Mouse (Mus musculus): Measurements from ENCODE around the gene Olfr1367. TPM values are rescaled to one million over a fixed set of nuclear protein-coding genes. Genes with fewer than 3 reads are reported as not detected.

The Olfr1367 gene
- not detected in 2 replicates for polyA plus RNA-seq (2015; fragmentation: Nextera tagmentation; extraction: Ambion mirVana)

DNA sequence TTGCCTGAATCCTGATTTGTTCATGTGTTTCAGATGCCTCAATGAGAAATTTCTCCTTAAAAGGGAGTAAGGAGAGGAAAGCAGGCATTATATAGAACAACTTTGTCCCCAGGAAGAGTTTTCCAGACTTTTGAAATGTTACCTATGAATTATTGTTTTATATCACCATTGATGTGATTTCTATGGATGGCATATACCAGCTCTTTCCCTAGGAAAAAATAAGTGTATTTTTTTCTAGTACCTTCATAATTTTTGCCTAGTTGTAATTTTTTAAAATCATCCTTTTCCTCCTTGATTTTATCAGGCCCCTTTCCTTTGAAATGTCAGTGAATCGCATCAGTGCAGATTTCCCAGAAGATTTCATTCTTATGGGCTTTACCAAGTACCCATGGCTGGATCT is at the start of gene Olfr1367:
Olfr1367 (plus strand) TSS at position 301 of the 400 bp plus-strand sequence.
- Histone ChIP-seq H3K27ac (ENCODE audit: low read length) (no peak within 1 kb of the TSS), H3K4me3 (ENCODE audit: low read depth, low read length) (no peak within 1 kb of the TSS)

DNA sequence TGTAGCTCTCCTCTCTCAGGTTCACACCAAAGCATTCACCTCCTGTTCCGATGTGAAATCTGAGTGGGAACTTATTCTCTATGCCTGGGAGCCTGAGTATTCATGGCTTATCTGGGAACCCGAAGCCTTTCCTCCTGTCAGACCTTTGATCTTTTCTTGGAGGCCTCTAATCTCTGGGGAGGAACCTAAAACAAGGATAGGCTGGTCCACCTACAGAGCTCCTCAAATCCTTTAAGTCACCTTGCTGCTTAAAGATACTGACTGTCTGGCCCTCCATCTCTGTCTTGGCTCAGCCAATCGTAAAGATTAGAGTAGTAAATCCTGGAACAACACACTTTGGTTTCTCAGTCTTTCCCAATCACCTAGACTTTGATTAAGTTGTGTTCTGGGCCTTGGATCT is 48.2 kb upstream of the Olfr1367 start:
- Histone ChIP-seq H3K9ac (ENCODE audit: low read depth, low read length) (no peak overlapping the region), H3K36me3 (ENCODE audit: control insufficient read depth, insufficient read depth) (no peaks in the 10 kb centered on the region), H3K9me3 (replicated peaks; ENCODE audit: control insufficient read depth, low read length) (no peaks in the 10 kb centered on the region), H3K4me1 (ENCODE audit: control insufficient read depth, low read depth, low read length) (no peaks in the 10 kb centered on the region), H3K4me2 (ENCODE audit: low read depth, low read length) (no peak overlapping the region), H3K4me3 (ENCODE audit: low read depth, low read length) (no peak overlapping the region), H3K27ac (ENCODE audit: low read length) (no peak overlapping the region), H3K27me3 (ENCODE audit: control insufficient read depth, insufficient read depth, low read depth, low read length) (no peaks in the 10 kb centered on the region)
- ATAC-seq (ENCODE audit: low read depth) = no peak
- 28% methylated on average over 3 of the region's 3 CpGs for WGBS (ENCODE audit: insufficient replicate concordance)

More for the DNA sequence above, at the start of gene Olfr1367:
- no peaks in the 10 kb centered on the region for H3K4me1 ChIP-seq (ENCODE audit: control insufficient read depth, low read depth, low read length)
- no peak for ATAC-seq (ENCODE audit: low read depth)
- H3K36me3 ChIP-seq (ENCODE audit: control insufficient read depth, insufficient read depth) = no peaks in the 10 kb centered on the region
- H3K27me3 ChIP-seq (ENCODE audit: control insufficient read depth, insufficient read depth, low read depth, low read length) = no peaks in the 10 kb centered on the region
- no peaks in the 10 kb centered on the region for H3K9me3 ChIP-seq (replicated peaks; ENCODE audit: control insufficient read depth, low read length)
- no peak within 1 kb of the TSS for H3K9ac ChIP-seq (ENCODE audit: low read depth, low read length)
- 38% methylated on average over 1 of the region's 1 CpGs for WGBS (ENCODE audit: insufficient replicate concordance)
- H3K4me2 ChIP-seq (ENCODE audit: low read depth, low read length) = no peak within 1 kb of the TSS

DNA sequence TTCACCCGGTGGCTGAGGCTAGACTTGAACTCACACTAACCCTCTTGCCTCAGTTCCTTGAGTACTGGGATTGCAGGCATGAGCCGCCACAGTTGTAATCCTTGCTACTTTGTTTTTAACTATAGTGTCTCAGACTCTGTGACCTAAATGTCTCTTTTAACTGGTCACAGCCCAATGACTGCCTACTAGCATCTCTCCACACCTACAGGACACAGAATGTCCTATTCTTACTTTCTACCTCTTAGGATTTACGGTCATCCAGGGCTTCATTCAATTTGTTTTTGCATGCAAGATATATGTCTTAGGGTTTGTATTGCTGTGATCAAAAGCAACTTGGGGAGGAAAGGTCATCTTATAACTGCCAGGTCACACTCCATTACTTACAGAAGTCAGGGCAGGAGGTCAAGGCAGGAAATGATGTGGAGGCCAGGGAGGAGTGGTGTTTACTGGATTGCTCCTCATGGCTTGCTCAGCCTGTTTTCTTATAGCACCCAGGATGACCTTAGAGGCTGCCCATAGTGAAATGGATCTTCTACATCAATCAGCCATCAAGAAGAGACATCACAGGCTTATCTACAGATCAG is 42.1 kb upstream of the Olfr1367 start:
- H3K27ac ChIP-seq (ENCODE audit: low read length) = no peak overlapping the region
- 61% methylated on average over 3 of the region's 3 CpGs for WGBS (ENCODE audit: insufficient replicate concordance)
- ATAC-seq (ENCODE audit: low read depth) = no peak
- no peaks in the 10 kb centered on the region for H3K36me3 ChIP-seq (ENCODE audit: control insufficient read depth, insufficient read depth)
- no peak overlapping the region for H3K4me2 ChIP-seq (ENCODE audit: low read depth, low read length)
- H3K9ac ChIP-seq (ENCODE audit: low read depth, low read length) = no peak overlapping the region
- H3K9me3 ChIP-seq (replicated peaks; ENCODE audit: control insufficient read depth, low read length) = no peaks in the 10 kb centered on the region
- no peak overlapping the region for H3K4me3 ChIP-seq (ENCODE audit: low read depth, low read length)
- H3K27me3 ChIP-seq (ENCODE audit: control insufficient read depth, insufficient read depth, low read depth, low read length) = no peaks in the 10 kb centered on the region
- no peaks in the 10 kb centered on the region for H3K4me1 ChIP-seq (ENCODE audit: control insufficient read depth, low read depth, low read length)

DNA sequence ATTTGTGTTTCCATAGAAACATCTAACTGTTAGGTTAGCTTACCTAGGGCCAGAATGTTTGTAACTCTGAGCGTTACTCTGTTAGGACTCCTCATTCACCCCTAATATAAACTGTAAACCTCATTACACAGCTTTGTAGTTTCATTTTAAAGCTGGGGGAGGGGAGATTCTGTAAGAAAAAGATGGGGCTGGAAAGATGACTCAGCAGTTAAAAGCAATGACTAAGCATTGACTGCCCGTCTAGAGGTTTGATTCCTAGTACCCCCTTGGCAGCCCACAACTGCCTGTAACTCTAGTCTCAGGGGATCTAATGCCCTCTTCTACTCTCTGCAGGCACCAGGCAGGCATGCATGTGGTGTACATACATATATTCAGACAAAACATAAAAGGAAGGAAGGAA is 36.9 kb upstream of the Olfr1367 start:
- no peaks in the 10 kb centered on the region for H3K9me3 ChIP-seq (replicated peaks; ENCODE audit: control insufficient read depth, low read length)
- no peak overlapping the region for H3K4me3 ChIP-seq (ENCODE audit: low read depth, low read length)
- ATAC-seq (ENCODE audit: low read depth) = no peak
- H3K36me3 ChIP-seq (ENCODE audit: control insufficient read depth, insufficient read depth) = no peaks in the 10 kb centered on the region
- no peak overlapping the region for H3K27ac ChIP-seq (ENCODE audit: low read length)
- H3K4me2 ChIP-seq (ENCODE audit: low read depth, low read length) = no peak overlapping the region
- 30% methylated on average over 2 of the region's 2 CpGs for WGBS (ENCODE audit: insufficient replicate concordance)
- no peaks in the 10 kb centered on the region for H3K4me1 ChIP-seq (ENCODE audit: control insufficient read depth, low read depth, low read length)
- no peaks in the 10 kb centered on the region for H3K27me3 ChIP-seq (ENCODE audit: control insufficient read depth, insufficient read depth, low read depth, low read length)
- H3K9ac ChIP-seq (ENCODE audit: low read depth, low read length) = no peak overlapping the region

GRCm38 (mm10) chr13:21311926-21312325 is 34.8 kb upstream of the Olfr1367 start, which contains the start of gene Gpx6:
TSS of gene Gpx6 (plus strand) at chr13:21312125.
- H3K27ac ChIP-seq (ENCODE audit: low read length) = no peak within 1 kb of the TSS

DNA sequence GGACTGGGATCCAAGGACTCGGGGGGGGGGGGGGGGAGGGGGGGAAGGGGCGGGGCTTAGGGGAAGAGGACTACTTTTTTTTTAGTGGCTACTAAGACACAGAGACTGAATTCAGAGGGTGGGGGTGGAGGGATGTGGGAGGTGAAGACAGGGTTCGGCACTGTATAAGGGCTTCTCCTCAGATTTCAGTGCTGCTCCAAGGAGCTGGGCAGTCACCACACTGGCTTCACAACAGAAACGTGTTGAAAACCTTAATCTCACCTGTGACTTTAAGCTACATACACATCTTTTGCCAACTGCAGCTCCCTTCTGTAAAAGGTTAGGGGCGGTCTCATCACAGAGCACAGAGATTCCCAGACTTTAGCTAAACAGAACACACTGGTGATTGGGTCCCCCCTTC is 33.9 kb upstream of the Olfr1367 start:
- no peak overlapping the region for H3K4me2 ChIP-seq (ENCODE audit: low read depth, low read length)
- 47% methylated on average over 3 of the region's 5 CpGs for WGBS (ENCODE audit: insufficient replicate concordance)
- H3K27ac ChIP-seq (ENCODE audit: low read length) = no peak overlapping the region
- no peaks in the 10 kb centered on the region for H3K4me1 ChIP-seq (ENCODE audit: control insufficient read depth, low read depth, low read length)
- H3K36me3 ChIP-seq (ENCODE audit: control insufficient read depth, insufficient read depth) = no peaks in the 10 kb centered on the region
- no peak for ATAC-seq (ENCODE audit: low read depth)
- H3K9me3 ChIP-seq (replicated peaks; ENCODE audit: control insufficient read depth, low read length) = no peaks in the 10 kb centered on the region
- no peak overlapping the region for H3K9ac ChIP-seq (ENCODE audit: low read depth, low read length)
- no peaks in the 10 kb centered on the region for H3K27me3 ChIP-seq (ENCODE audit: control insufficient read depth, insufficient read depth, low read depth, low read length)
- H3K4me3 ChIP-seq (ENCODE audit: low read depth, low read length) = no peak overlapping the region

More at GRCm38 (mm10) chr13:21311926-21312325, 34.8 kb upstream of the Olfr1367 start, which contains the start of gene Gpx6:
- Histone ChIP-seq H3K9me3 (replicated peaks; ENCODE audit: control insufficient read depth, low read length) (no peaks in the 10 kb centered on the region), H3K4me2 (ENCODE audit: low read depth, low read length) (no peak within 1 kb of the TSS), H3K9ac (ENCODE audit: low read depth, low read length) (no peak within 1 kb of the TSS), H3K36me3 (ENCODE audit: control insufficient read depth, insufficient read depth) (no peaks in the 10 kb centered on the region), H3K27me3 (ENCODE audit: control insufficient read depth, insufficient read depth, low read depth, low read length) (no peaks in the 10 kb centered on the region), H3K4me3 (ENCODE audit: low read depth, low read length) (no peak within 1 kb of the TSS), H3K4me1 (ENCODE audit: control insufficient read depth, low read depth, low read length) (no peaks in the 10 kb centered on the region)
- whole genome bisulfite sequencing (ENCODE audit: insufficient replicate concordance) = 23% methylated on average over 3 of the region's 3 CpGs
- no peak for ATAC-seq (ENCODE audit: low read depth)

DNA sequence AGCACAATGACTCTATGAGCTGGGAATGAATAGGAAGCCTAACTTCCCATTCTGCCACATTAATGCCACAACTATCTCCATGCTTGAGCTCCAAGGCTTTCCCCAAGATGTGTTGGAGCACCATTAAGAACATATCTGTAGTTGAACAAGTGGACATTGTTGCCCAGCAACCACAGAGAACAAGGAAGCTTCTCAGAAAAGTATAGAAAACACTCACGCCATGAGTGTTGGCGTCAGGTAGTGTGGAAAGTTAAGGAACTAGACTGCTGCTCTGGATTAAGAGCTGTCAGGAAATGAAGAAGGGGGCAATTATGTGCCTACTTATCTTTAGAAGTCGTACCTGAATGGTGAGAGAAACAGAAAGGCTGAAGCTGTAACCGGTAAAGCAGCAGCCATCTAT is 32.8 kb upstream of the Olfr1367 start:
- Histone ChIP-seq H3K9ac (ENCODE audit: low read depth, low read length) (no peak overlapping the region), H3K4me1 (ENCODE audit: control insufficient read depth, low read depth, low read length) (no peaks in the 10 kb centered on the region), H3K4me3 (ENCODE audit: low read depth, low read length) (no peak overlapping the region), H3K27me3 (ENCODE audit: control insufficient read depth, insufficient read depth, low read depth, low read length) (no peaks in the 10 kb centered on the region), H3K36me3 (ENCODE audit: control insufficient read depth, insufficient read depth) (no peaks in the 10 kb centered on the region), H3K9me3 (replicated peaks; ENCODE audit: control insufficient read depth, low read length) (no peaks in the 10 kb centered on the region), H3K4me2 (ENCODE audit: low read depth, low read length) (no peak overlapping the region), H3K27ac (ENCODE audit: low read length) (no peak overlapping the region)
- ATAC-seq (ENCODE audit: low read depth) = no peak
- 59% methylated on average over 4 of the region's 4 CpGs for WGBS (ENCODE audit: insufficient replicate concordance)

GRCm38 (mm10) chr13:21320262-21320661 is 26.4 kb upstream of the Olfr1367 start:
- Histone ChIP-seq H3K36me3 (ENCODE audit: control insufficient read depth, insufficient read depth) (no peaks in the 10 kb centered on the region), H3K4me1 (ENCODE audit: control insufficient read depth, low read depth, low read length) (no peaks in the 10 kb centered on the region), H3K4me2 (ENCODE audit: low read depth, low read length) (no peak overlapping the region), H3K4me3 (ENCODE audit: low read depth, low read length) (no peak overlapping the region), H3K27me3 (ENCODE audit: control insufficient read depth, insufficient read depth, low read depth, low read length) (peaks cover 11% of the 10 kb centered on the region), H3K27ac (ENCODE audit: low read length) (no peak overlapping the region), H3K9me3 (replicated peaks; ENCODE audit: control insufficient read depth, low read length) (no peaks in the 10 kb centered on the region), H3K9ac (ENCODE audit: low read depth, low read length) (no peak overlapping the region)
- WGBS (ENCODE audit: insufficient replicate concordance) = 34% methylated on average over 3 of the region's 3 CpGs
- ATAC-seq (ENCODE audit: low read depth) = no peak

GRCm38 (mm10) chr13:21321890-21322494 is 24.7 kb upstream of the Olfr1367 start:
- peak overlapping the region; percentile 41 for H3K4me2 ChIP-seq (ENCODE audit: low read depth, low read length)
- H3K27me3 ChIP-seq (ENCODE audit: control insufficient read depth, insufficient read depth, low read depth, low read length) = peaks cover 11% of the 10 kb centered on the region
- H3K9me3 ChIP-seq (replicated peaks; ENCODE audit: control insufficient read depth, low read length) = no peaks in the 10 kb centered on the region
- H3K9ac ChIP-seq (ENCODE audit: low read depth, low read length) = no peak overlapping the region
- H3K4me3 ChIP-seq (ENCODE audit: low read depth, low read length) = peak overlapping the region; percentile 22
- peaks cover 8% of the 10 kb centered on the region for H3K4me1 ChIP-seq (ENCODE audit: control insufficient read depth, low read depth, low read length)
- H3K27ac ChIP-seq (ENCODE audit: low read length) = no peak overlapping the region
- no peak for ATAC-seq (ENCODE audit: low read depth)
- WGBS (ENCODE audit: insufficient replicate concordance) = 3% methylated on average over 18 of the region's 18 CpGs
- H3K36me3 ChIP-seq (ENCODE audit: control insufficient read depth, insufficient read depth) = no peaks in the 10 kb centered on the region

Measured in liver, embryonic 16.5 days (tissue).